Mouse (Mus musculus) layer of hippocampus, adult 8-10 months (tissue): Measurements from ENCODE around the gene Mpv17. TPM values are rescaled to one million over a fixed set of nuclear protein-coding genes. Genes with fewer than 3 reads are reported as not detected.

Source experiments
- DNase-seq, 2 experiments: peaks; one replicate each; pipeline ENCODE4 v3.0.0; 2022; ENCODE audit warnings: low spot score in 2 of 2
- total RNA-seq, 4 experiments: library from RNA; stranded (reverse); gene quantifications; 2 replicates each; pipeline ENCODE4 v1.2.4; 2022

The Mpv17 gene
- total RNA-seq = 10 to 100 TPM; 53.4 to 61.1 (median 59.8) TPM

- DNase-seq = peak; percentile 80 to 84
Measured at GRCm38 (mm10) chr5:31154152-31154553, at the start of gene Mpv17. Mpv17 (minus strand) TSS chr5:31154251.

- DNase-seq = no peak
Measured at GRCm38 (mm10) chr5:31202933-31203332, 48.9 kb upstream of the Mpv17 start.

- peak; percentile 98 to 99 for DNase-seq
Measured at GRCm38 (mm10) chr5:31201742-31202590, 47.9 kb upstream of the Mpv17 start, which contains the start of gene Zfp513. Zfp513 (minus strand) TSS chr5:31202303.

- no peak for DNase-seq
Measured at GRCm38 (mm10) chr5:31201042-31201741, 47.1 kb upstream of the Mpv17 start.

GRCm38 (mm10) chr5:31200327-31200768 lies 46.3 kb upstream of the Mpv17 start:
- no peak for DNase-seq

- no peak for DNase-seq
Measured at GRCm38 (mm10) chr5:31199893-31200292, 45.8 kb upstream of the Mpv17 start.

GRCm38 (mm10) chr5:31199321-31199892 lies 45.4 kb upstream of the Mpv17 start:
- DNase-seq = no peak

GRCm38 (mm10) chr5:31198616-31199320 lies 44.7 kb upstream of the Mpv17 start:
- DNase-seq = no peak

GRCm38 (mm10) chr5:31198170-31198569 lies 44.1 kb upstream of the Mpv17 start:
- DNase-seq = no peak

- DNase-seq = no peak
Measured at GRCm38 (mm10) chr5:31197072-31197471, 43.0 kb upstream of the Mpv17 start.

- no peak for DNase-seq
Measured at GRCm38 (mm10) chr5:31196207-31196606, 42.2 kb upstream of the Mpv17 start.

- no peak for DNase-seq
Measured at GRCm38 (mm10) chr5:31195671-31196070, 41.6 kb upstream of the Mpv17 start.

- DNase-seq = no peak
Measured at GRCm38 (mm10) chr5:31194486-31195485, 40.7 kb upstream of the Mpv17 start.

GRCm38 (mm10) chr5:31193631-31194281 lies 39.7 kb upstream of the Mpv17 start:
- no peak for DNase-seq

- peak; percentile 99 for DNase-seq
Measured at GRCm38 (mm10) chr5:31192939-31193630, 39.0 kb upstream of the Mpv17 start, which contains the start of the genes Snx17 and Eif2b4. Snx17 (plus strand) TSS chr5:31193227. Eif2b4 (minus strand) TSS chr5:31193430.

GRCm38 (mm10) chr5:31192045-31192938 lies 38.2 kb upstream of the Mpv17 start:
- no peak for DNase-seq

GRCm38 (mm10) chr5:31190201-31190600 lies 36.1 kb upstream of the Mpv17 start:
- DNase-seq = no peak
